Mouse (Mus musculus) heart, embryonic 14.5 days (tissue): ENCODE data around the gene Cdcp2. TPM values are rescaled to one million over a fixed set of nuclear protein-coding genes. Genes with fewer than 3 reads are reported as not detected.

ENCODE experiments used
- ATAC-seq: fragments of 200-750 bp; cut with Nextera tagmentation; 2 replicates; pipeline ENCODE4 v1.8.0; 2017; ENCODE audit warnings: low read depth, moderate TSS enrichment; ENCODE audit not compliant: insufficient number of reproducible peaks, insufficient read depth, low FRiP score
- H3K27ac ChIP-seq, 2 experiments: fragments of 200-500 bp in 1 of 2; fragments of 300-500 bp in 1 of 2; sonication (generic) in 1 of 2; replicated peaks in 1 of 2; 2 replicates each; pipeline ENCODE4 v1.5.1; 2012 to 2014; ENCODE audit warnings: low read depth in 2 of 2, low read length in 2 of 2, control low read depth in 1 of 2, mild to moderate bottlenecking in 1 of 2, mixed read lengths in 1 of 2; ENCODE audit not compliant: control insufficient read depth in 1 of 2, insufficient read depth in 1 of 2
- H3K27me3 ChIP-seq: fragments of 300-500 bp; sonication (generic); 2 replicates; pipeline ENCODE4 v1.6.1; 2014; ENCODE audit warnings: mild to moderate bottlenecking, low read length, control low read depth; ENCODE audit not compliant: control insufficient read depth, insufficient read depth
- H3K36me3 ChIP-seq: fragments of 300-500 bp; sonication (generic); 2 replicates; pipeline ENCODE4 v1.6.1; 2014; ENCODE audit warnings: mild to moderate bottlenecking, control low read depth, low read length, mixed read lengths; ENCODE audit not compliant: control insufficient read depth, insufficient read depth
- H3K4me1 ChIP-seq, 2 experiments: fragments of 200-500 bp in 1 of 2; fragments of 300-500 bp in 1 of 2; sonication (generic) in 1 of 2; 2 replicates each; pipeline ENCODE4 v1.6.1; 2012 to 2014; ENCODE audit warnings: low read length in 2 of 2, control low read depth in 1 of 2, mixed read lengths in 1 of 2; ENCODE audit not compliant: control insufficient read depth in 2 of 2, insufficient read depth in 2 of 2
- H3K4me2 ChIP-seq: fragments of 300-500 bp; sonication (generic); 2 replicates; pipeline ENCODE4 v1.6.1; 2014; ENCODE audit warnings: mild to moderate bottlenecking, low read length
- H3K4me3 ChIP-seq, 2 experiments: fragments of 200-500 bp in 1 of 2; fragments of 300-500 bp in 1 of 2; sonication (generic) in 1 of 2; 2 replicates each; pipeline ENCODE4 v1.5.1; 2012 to 2014; ENCODE audit warnings: low read length in 2 of 2, mild to moderate bottlenecking in 2 of 2, control low read depth in 1 of 2, low read depth in 1 of 2, moderate library complexity in 1 of 2; ENCODE audit not compliant: control insufficient read depth in 1 of 2, insufficient read depth in 1 of 2
- H3K9ac ChIP-seq: fragments of 300-500 bp; sonication (generic); 2 replicates; pipeline ENCODE4 v1.6.1; 2014; ENCODE audit warnings: mild to moderate bottlenecking, low read length
- H3K9me3 ChIP-seq: fragments of 300-500 bp; sonication (generic); 2 replicates; pipeline ENCODE4 v1.6.1; 2016; ENCODE audit warnings: low read length, control low read depth; ENCODE audit not compliant: control insufficient read depth
- WGBS: fragments of 180-500 bp; shearing (Covaris S2); extraction: QIAGEN DNeasy Blood & Tissue Kit; methylation state at CpG from one replicate; pipeline ENCODE4 v1.1.7; 2014; 5-methylcytosine and 5-hydroxymethylcytosine counted together
- polyA plus RNA-seq: library from polyadenylated mRNA; unstranded; fragments of >200 nt; fragmentation: Nextera tagmentation; extraction: Ambion mirVana; gene quantifications from 2 replicates; pipeline ENCODE4 v1.2.1, GENCODE M21; 2014

Cdcp2 gene
- polyA plus RNA-seq: not detected in 2 replicates

DNA sequence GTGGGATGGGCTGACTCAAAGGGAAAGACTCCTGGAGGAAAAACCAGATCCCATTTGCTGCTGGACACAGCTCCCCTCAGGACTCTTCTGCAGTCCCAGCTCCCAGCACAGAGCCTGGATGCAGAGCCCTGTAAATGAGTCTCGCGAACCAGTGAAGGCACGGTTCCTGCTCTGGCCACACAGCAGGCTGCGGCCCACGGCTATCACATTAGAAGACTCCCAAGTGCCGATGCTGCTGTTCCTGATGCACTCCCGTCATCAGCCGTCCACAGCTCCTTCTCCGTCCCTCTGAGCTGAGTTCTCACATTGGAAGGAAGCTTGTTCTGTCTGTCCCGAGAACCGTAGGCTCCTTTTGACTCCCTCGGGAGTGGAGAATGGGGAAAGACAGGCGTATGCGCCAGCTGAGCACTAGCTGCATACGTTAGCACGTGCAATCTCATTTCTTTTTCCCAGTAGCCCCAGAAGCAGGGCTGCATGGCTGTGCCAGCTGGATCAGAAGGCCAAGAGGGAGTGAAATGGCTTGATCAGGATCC lies at the start of gene Cdcp2:
TSS of gene Cdcp2 (plus strand) at position 51 of the 533 bp plus-strand sequence.
- Histone ChIP-seq H3K4me1 (peaks cover 2 to 5% of the 10 kb centered on the region in 2 experiments; a peak in 3 of 4 replicates), H3K4me3 (no peak within 1 kb of the TSS), H3K9ac (no peak within 1 kb of the TSS), H3K36me3 (no peaks in the 10 kb centered on the region), H3K4me2 (no peak within 1 kb of the TSS), H3K27ac (no peak within 1 kb of the TSS), H3K27me3 (no peaks in the 10 kb centered on the region), H3K9me3 (no peaks in the 10 kb centered on the region)
- ATAC-seq: no peak
- 58% methylated on average over 16 of the region's 16 CpGs for WGBS

- no peaks in the 10 kb centered on the region for H3K27me3 ChIP-seq
- no peak overlapping the region for H3K27ac ChIP-seq
- ATAC-seq: no peak
- no peak overlapping the region for H3K9ac ChIP-seq
- H3K4me1 ChIP-seq: no peaks in the 10 kb centered on the region
- H3K4me2 ChIP-seq: no peak overlapping the region
- H3K9me3 ChIP-seq: no peaks in the 10 kb centered on the region
- no peak overlapping the region for H3K4me3 ChIP-seq
- WGBS: 80% methylated on average over 5 of the region's 5 CpGs
- H3K36me3 ChIP-seq: peaks cover 67% of the 10 kb centered on the region
Measured at GRCm38 (mm10) chr4:107047806-107048205, 48.9 kb upstream of the Cdcp2 start.

- 96% methylated on average over 11 of the region's 11 CpGs for WGBS
- H3K27ac ChIP-seq: no peak overlapping the region
- H3K4me1 ChIP-seq: no peaks in the 10 kb centered on the region
- no peak for ATAC-seq
- H3K27me3 ChIP-seq: no peaks in the 10 kb centered on the region
- H3K9me3 ChIP-seq: no peaks in the 10 kb centered on the region
- no peak overlapping the region for H3K9ac ChIP-seq
- H3K4me2 ChIP-seq: no peak overlapping the region
- peaks cover 61% of the 10 kb centered on the region for H3K36me3 ChIP-seq
- H3K4me3 ChIP-seq: no peak overlapping the region
Measured at GRCm38 (mm10) chr4:107048568-107049162, 48.0 kb upstream of the Cdcp2 start.

DNA sequence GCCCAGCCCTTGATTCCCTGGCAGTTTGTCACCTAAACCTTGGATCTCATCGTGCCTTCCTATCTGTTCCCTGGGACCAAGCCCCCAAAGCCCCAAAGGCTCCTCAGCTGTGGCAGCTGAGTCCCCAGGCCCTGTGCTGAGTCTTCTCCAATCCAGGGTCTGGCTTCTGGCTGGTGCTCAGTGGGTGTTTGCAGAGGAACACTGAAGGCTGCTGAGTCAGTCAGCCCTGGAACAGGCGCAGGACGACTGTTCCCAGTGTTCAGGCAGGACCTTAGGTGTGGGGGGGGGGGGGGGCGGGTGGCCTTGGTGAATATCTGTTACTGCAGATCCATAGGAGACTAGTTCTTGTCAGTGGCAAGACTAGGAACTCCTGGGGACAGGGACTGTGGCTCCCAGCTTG lies 44.8 kb upstream of the Cdcp2 start:
- no peaks in the 10 kb centered on the region for H3K9me3 ChIP-seq
- no peak overlapping the region for H3K4me2 ChIP-seq
- H3K4me3 ChIP-seq: no peak overlapping the region
- no peaks in the 10 kb centered on the region for H3K4me1 ChIP-seq
- 34% methylated on average over 4 of the region's 4 CpGs for WGBS
- no peaks in the 10 kb centered on the region for H3K27me3 ChIP-seq
- no peak overlapping the region for H3K27ac ChIP-seq
- H3K9ac ChIP-seq: no peak overlapping the region
- ATAC-seq: no peak
- peaks cover 45% of the 10 kb centered on the region for H3K36me3 ChIP-seq

DNA sequence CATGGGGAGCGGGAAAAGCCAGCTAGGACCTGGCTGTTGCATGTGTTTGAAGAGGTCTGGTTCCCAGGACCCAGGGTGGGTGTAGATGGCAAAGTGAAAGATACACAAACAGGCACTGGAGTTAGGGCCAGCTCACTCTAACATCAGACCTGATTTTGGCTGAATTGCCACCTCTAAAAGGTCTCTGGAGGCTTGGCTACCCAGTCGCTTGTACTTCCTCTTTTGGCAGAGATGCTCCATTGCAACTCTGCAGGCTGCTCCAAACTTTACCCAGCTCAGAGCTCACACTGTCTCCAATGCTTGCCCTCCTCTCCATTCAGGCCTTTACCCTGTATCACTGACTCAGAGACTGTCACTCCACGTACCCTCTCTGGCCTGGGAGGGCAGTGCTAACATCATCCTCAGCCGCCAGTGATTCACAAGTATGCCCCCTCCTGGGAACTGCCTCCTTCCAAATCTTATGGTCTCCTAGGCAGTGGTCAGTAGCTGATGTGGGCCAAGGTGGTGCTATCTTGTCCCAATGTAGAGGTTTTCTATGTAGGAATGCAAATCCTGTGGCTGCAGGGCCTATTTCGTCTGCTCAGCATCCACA lies 43.6 kb upstream of the Cdcp2 start:
- Histone ChIP-seq H3K27me3 (no peaks in the 10 kb centered on the region), H3K9me3 (no peaks in the 10 kb centered on the region), H3K36me3 (peaks cover 45% of the 10 kb centered on the region), H3K4me2 (no peak overlapping the region), H3K4me1 (no peaks in the 10 kb centered on the region), H3K4me3 (no peak overlapping the region), H3K27ac (no peak overlapping the region), H3K9ac (no peak overlapping the region)
- WGBS: 48% methylated on average over 5 of the region's 5 CpGs
- ATAC-seq: no peak

DNA sequence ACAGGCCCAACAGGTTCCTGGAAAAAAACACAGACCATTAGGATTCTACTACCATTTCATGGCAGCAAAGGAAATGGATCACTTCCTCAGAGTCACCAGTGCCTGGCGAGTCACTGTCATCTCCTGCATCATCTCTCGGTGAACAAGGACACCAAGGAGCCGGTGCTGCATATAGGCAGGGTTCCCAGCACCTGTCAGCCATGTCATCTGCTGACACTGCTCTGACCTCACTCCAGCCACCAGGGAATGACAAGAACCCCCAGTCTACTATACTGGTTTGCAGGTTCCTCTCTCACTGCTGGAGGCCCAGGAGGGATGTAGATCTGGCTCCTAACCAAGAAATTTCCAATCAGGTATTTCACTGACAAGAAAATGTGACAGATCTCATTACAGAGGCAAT lies 40.6 kb upstream of the Cdcp2 start:
- Histone ChIP-seq H3K27ac (no peak overlapping the region), H3K4me2 (no peak overlapping the region), H3K4me1 (no peaks in the 10 kb centered on the region), H3K36me3 (peaks cover 58% of the 10 kb centered on the region), H3K9ac (no peak overlapping the region), H3K9me3 (no peaks in the 10 kb centered on the region), H3K27me3 (no peaks in the 10 kb centered on the region), H3K4me3 (no peak overlapping the region)
- no peak for ATAC-seq
- WGBS: 57% methylated on average over 3 of the region's 3 CpGs

DNA sequence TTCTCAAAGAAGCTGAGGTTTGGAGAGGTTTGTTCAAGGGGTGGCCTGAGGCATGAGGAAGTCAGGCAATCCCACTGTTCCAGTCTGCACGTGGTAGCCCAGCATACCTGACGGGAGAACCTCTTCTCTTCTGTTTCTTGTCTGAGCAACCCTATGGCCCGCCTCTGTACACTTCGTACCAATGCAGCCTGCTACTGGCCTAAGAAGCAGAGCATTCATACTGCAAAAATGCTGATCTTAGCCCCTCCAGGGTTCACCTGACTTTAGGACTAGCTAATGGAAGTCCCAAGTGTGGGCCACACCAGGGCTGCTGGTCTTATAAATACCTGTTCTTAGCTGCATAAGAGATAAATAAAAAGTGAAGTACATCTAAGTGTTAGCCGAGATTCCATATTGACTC lies 38.3 kb upstream of the Cdcp2 start:
- no peak for ATAC-seq
- 89% methylated on average over 5 of the region's 5 CpGs for WGBS
- no peak overlapping the region for H3K9ac ChIP-seq

More for the DNA sequence above, 38.3 kb upstream of the Cdcp2 start:
- H3K27me3 ChIP-seq: no peaks in the 10 kb centered on the region
- H3K4me2 ChIP-seq: no peak overlapping the region
- H3K4me1 ChIP-seq: no peaks in the 10 kb centered on the region
- H3K9me3 ChIP-seq: no peaks in the 10 kb centered on the region
- H3K27ac ChIP-seq: no peak overlapping the region
- no peak overlapping the region for H3K4me3 ChIP-seq
- peaks cover 81% of the 10 kb centered on the region for H3K36me3 ChIP-seq
